Mouse (Mus musculus): ENCODE results near the gene Mydgf. TPM values are rescaled to one million over a fixed set of nuclear protein-coding genes. Genes with fewer than 3 reads are reported as not detected.

Gene Mydgf
- total RNA-seq (2023): 27.1 and 28.7 TPM in 2 replicates

GRCm38 (mm10) chr17:56183658-56184103 lies at the start of gene Mydgf:
Mydgf (minus strand) TSS chr17:56183920.

GRCm38 (mm10) chr17:56218377-56219191 lies 34.9 kb upstream of the Mydgf start, which contains the start of gene Dpp9:
Dpp9 (minus strand) TSS chr17:56218905.

GRCm38 (mm10) chr17:56162231-56162774 lies 21.4 kb downstream of the Mydgf start, which contains the start of gene Tnfaip8l1:
Tnfaip8l1 (plus strand) TSS chr17:56162477.

GRCm38 (mm10) chr17:56139858-56140595 lies 43.7 kb downstream of the Mydgf start, which contains the start of gene Sema6b:
Sema6b (minus strand) TSS chr17:56140343.

Other genes with a start within 250 kb of the Mydgf start
- 5.1 and 5.3 TPM in 2 replicates for gene Zfp119b, start 234.4 kb downstream of the Mydgf start, total RNA-seq (2023)
- 161 and 166 TPM in 2 replicates for gene Ebi3, start 231.3 kb downstream of the Mydgf start, total RNA-seq (2023)
- 26.9 and 29.0 TPM in 2 replicates for gene Yju2, start 224.8 kb downstream of the Mydgf start, total RNA-seq (2023)
- 1.9 and 3.7 TPM in 2 replicates for gene Shd, start 213.5 kb downstream of the Mydgf start, total RNA-seq (2023)
- not detected in 2 replicates for gene Fsd1, start 197.4 kb downstream of the Mydgf start, total RNA-seq (2023)
- gene Stap2, start 178.3 kb downstream of the Mydgf start, total RNA-seq (2023): 1.1 and 2.1 TPM in 2 replicates
- 29.5 and 35.2 TPM in 2 replicates for gene Mpnd, start 178.2 kb downstream of the Mydgf start, total RNA-seq (2023)
- gene Sh3gl1, start 147.3 kb downstream of the Mydgf start, total RNA-seq (2023): 56.4 and 58.3 TPM in 2 replicates
- gene Chaf1a, start 143.5 kb downstream of the Mydgf start, total RNA-seq (2023): 15.4 and 20.6 TPM in 2 replicates
- 34.6 and 43.8 TPM in 2 replicates for gene Ubxn6, start 108.9 kb downstream of the Mydgf start, total RNA-seq (2023)
- 39.1 and 57.9 TPM in 2 replicates for gene Hdgfl2, start 104.3 kb downstream of the Mydgf start, total RNA-seq (2023)
- 0.27 and 0.44 TPM in 2 replicates for gene Plin4, start 74.1 kb downstream of the Mydgf start, total RNA-seq (2023)
- 0.60 and 0.84 TPM in 2 replicates for gene Plin5, start 66.3 kb downstream of the Mydgf start, total RNA-seq (2023)
- gene Lrg1, start 61.9 kb downstream of the Mydgf start, total RNA-seq (2023): 220 and 249 TPM in 2 replicates
- gene Sema6b, start 43.6 kb downstream of the Mydgf start, total RNA-seq (2023): 4.8 and 5.1 TPM in 2 replicates
- 0.76 and 1.0 TPM in 2 replicates for gene Tnfaip8l1, start 21.4 kb downstream of the Mydgf start, total RNA-seq (2023)
- 27.9 and 33.7 TPM in 2 replicates for gene Dpp9, start 35.0 kb upstream of the Mydgf start, total RNA-seq (2023)
- gene Fem1a, start 72.9 kb upstream of the Mydgf start, total RNA-seq (2023): 9.7 and 13.8 TPM in 2 replicates
- gene Ticam1, start 92.9 kb upstream of the Mydgf start, total RNA-seq (2023): 11.1 and 13.8 TPM in 2 replicates
- 38.7 and 42.7 TPM in 2 replicates for gene Plin3, start 109.0 kb upstream of the Mydgf start, total RNA-seq (2023)
- not detected in 2 replicates for gene Arrdc5, start 116.4 kb upstream of the Mydgf start, total RNA-seq (2023)
- gene Uhrf1, start 119.4 kb upstream of the Mydgf start, total RNA-seq (2023): 92.2 and 99.1 TPM in 2 replicates
- gene Kdm4b, start 142.1 kb upstream of the Mydgf start, total RNA-seq (2023): 15.9 and 22.0 TPM in 2 replicates

Data from neutrophil, adult 65 days (primary cell).